Mouse (Mus musculus): Measurements from ENCODE around the gene Erg.

DNA sequence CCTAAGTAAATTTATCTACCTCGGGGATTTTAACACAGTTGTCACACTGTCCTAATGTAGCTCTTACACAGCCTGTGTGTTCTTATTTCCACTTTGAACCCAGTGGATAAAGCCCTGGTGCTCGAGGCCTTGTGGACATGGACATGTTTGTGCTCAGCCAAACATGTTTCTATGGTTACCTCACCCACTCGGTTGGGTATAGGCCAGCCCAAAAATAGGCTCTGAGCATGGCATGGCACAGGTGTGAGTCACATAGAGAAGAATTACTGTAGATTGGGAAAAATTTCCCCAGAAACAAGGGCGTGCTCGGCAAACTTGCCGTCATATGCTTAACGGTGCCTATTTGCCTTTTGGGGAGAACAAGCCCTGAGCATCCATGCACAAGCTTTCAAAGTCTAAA lies 146.1 kb downstream of the Erg start:
- TF ChIP-seq CTCF (IDR thresholded peaks at IDR 0.05; ENCODE audit: low read depth) (no peak), EP300 (IDR thresholded peaks at IDR 0.05; ENCODE audit: low read depth) (no peak)

All from liver, postnatal 0 days (tissue).